Mouse (Mus musculus): Measurements from ENCODE around the gene Pqlc3. TPM values are rescaled to one million over a fixed set of nuclear protein-coding genes. Genes with fewer than 3 reads are reported as not detected.
A peak's percentile ranks its signal among the peaks of the same experiment; 100 is the strongest.

The Pqlc3 gene
- polyA plus RNA-seq, 1 experiment: 12.6 TPM

DNA sequence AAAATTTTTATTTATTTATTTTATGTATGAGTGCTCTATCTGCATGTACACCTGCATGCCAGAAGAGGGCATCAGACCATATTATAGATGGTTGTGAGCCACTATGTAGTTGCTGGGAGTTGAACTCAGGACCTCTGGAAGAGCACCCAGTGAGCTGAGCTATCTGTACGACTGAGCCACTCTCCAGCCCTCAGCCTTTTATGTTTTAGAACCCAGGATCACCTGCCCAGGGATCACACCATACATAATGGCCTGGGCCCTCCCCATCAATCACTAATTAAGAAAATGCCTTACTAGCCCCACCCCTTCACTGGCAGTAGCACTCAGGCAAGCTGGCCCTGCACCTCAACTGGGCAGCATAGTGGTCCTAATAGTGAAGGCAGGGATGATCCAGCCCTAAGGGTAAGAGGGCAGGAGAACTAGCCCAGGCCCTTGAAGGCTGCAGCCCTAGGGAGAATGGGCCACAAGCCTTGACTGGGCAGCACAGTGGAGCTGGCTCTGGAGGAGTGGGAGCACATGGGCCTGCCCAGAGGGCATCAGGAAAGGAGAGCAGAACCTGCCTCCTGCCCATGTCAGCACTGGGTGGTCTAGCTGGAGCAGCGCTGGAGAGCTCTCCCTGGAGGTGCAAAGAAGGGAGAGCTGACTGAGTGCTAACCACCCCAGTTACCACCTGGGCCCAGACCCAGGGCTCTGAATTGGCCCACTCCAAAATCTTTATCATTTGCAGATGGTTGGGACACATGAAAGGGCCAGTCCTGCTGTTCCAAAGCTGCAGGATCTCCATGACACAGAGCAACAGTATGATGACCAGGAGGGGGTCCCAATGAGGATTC is 12.1 kb upstream of the Pqlc3 start:
- H3ac ChIP-seq (ENCODE audit: control insufficient read depth, insufficient read length): no peak overlapping the region
- H3K36me3 ChIP-seq (ENCODE audit: control insufficient read depth, insufficient read depth): no peaks in the 10 kb centered on the region
- no peak overlapping the region for H3K4me2 ChIP-seq (ENCODE audit: low read depth)
- no peaks in the 10 kb centered on the region for H3K27me3 ChIP-seq (ENCODE audit: control insufficient read depth, insufficient read depth, insufficient read length)
- H3K79me2 ChIP-seq (ENCODE audit: control insufficient read depth, insufficient read depth): no peaks in the 10 kb centered on the region
- H3K4me3 ChIP-seq: no peak overlapping the region
- TF ChIP-seq CEBPB (IDR thresholded peaks at IDR 0.05; ENCODE audit: insufficient read depth, poor library complexity, severe bottlenecking) (no peak), MAX (IDR thresholded peaks at IDR 0.05; ENCODE audit: low read depth) (no peak), MYOD1 (IDR thresholded peaks at IDR 0.05; ENCODE audit: control insufficient read depth in 1 of 3, insufficient read length in 2 of 3, low read depth in 2 of 3) (no peak), POLR2AphosphoS2 (IDR thresholded peaks at IDR 0.05; ENCODE audit: insufficient read length, low read depth) (no peak), TCF12 (IDR thresholded peaks at IDR 0.05; ENCODE audit: insufficient read depth, poor library complexity, severe bottlenecking) (no peak), SRF (IDR thresholded peaks at IDR 0.05; ENCODE audit: control insufficient read depth, insufficient read length, low read depth) (no peak), TCF3 (IDR thresholded peaks at IDR 0.05; ENCODE audit: insufficient read length, low read depth) (no peak), MYOG (IDR thresholded peaks at IDR 0.05; ENCODE audit: control insufficient read depth in 1 of 3, insufficient read depth in 1 of 3, insufficient read length in 2 of 3, low read depth in 2 of 3) (no peak), REST (IDR thresholded peaks at IDR 0.05; ENCODE audit: insufficient read depth, insufficient read length) (no peak), E2F4 (IDR thresholded peaks at IDR 0.05; ENCODE audit: insufficient read depth) (no peak), USF1 (IDR thresholded peaks at IDR 0.05; ENCODE audit: low read depth) (no peak), POLR2A (IDR thresholded peaks at IDR 0.05; ENCODE audit: insufficient read length, low read depth) (no peak)

DNA sequence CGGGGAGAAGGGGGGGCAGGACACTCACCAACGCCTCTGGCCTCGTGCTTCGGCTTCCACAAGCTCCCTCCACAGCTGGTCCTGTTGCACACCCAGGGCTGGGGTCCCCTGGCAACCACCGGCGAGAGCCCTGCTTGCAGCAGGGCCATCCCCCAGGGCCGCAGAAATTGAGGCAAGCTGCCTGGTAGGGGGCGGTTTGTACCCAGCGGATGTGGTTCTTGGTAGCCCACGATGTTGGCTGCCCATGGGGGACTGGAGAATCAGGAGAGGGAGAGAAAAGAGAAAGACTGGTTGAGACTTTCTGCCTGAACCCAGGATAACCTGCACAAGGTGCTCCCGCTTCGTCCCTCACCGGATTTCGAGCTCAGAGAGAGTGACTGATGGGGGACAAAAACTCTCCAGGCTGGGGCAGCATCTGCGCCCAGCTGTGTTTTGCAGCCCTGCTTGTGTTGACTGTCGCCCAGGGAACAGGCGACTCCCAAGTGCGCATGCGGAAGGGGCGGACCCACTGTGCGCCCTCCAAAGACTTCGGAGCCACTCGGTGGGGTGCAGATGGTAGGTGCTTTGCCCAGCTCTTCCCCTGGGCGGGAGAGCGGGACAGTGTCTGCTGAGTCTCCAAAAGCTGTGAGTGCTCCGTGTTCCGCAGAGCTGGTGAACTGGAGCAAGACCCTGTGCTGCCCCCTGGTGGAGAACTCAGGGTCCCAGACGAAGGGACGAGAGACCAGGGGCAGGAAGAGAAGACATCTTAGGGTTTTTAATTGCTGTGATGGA is 11.1 kb upstream of the Pqlc3 start, which contains the start of gene 2410004P03Rik:
TSS of gene 2410004P03Rik (minus strand) at position 628 of the 771 bp plus-strand sequence.
- TF ChIP-seq TCF3 (IDR thresholded peaks at IDR 0.05; ENCODE audit: insufficient read length, low read depth) (no peak), CEBPB (IDR thresholded peaks at IDR 0.05; ENCODE audit: insufficient read depth, poor library complexity, severe bottlenecking) (no peak), POLR2A (IDR thresholded peaks at IDR 0.05; ENCODE audit: insufficient read length, low read depth) (no peak), SRF (IDR thresholded peaks at IDR 0.05; ENCODE audit: control insufficient read depth, insufficient read length, low read depth) (no peak), USF1 (IDR thresholded peaks at IDR 0.05; ENCODE audit: low read depth) (no peak), E2F4 (IDR thresholded peaks at IDR 0.05; ENCODE audit: insufficient read depth) (no peak), REST (IDR thresholded peaks at IDR 0.05; ENCODE audit: insufficient read depth, insufficient read length) (no peak), POLR2AphosphoS2 (IDR thresholded peaks at IDR 0.05; ENCODE audit: insufficient read length, low read depth) (no peak), MYOD1 (IDR thresholded peaks at IDR 0.05; ENCODE audit: control insufficient read depth in 1 of 3, insufficient read length in 2 of 3, low read depth in 2 of 3) (no peak), TCF12 (IDR thresholded peaks at IDR 0.05; ENCODE audit: insufficient read depth, poor library complexity, severe bottlenecking) (no peak)
- Histone ChIP-seq H3K4me2 (ENCODE audit: low read depth) (no peak within 1 kb of the TSS), H3K4me3 (no peak within 1 kb of the TSS), H3ac (ENCODE audit: control insufficient read depth, insufficient read length) (no peak within 1 kb of the TSS), H3K27me3 (ENCODE audit: control insufficient read depth, insufficient read depth, insufficient read length) (no peaks in the 10 kb centered on the region), H3K79me2 (ENCODE audit: control insufficient read depth, insufficient read depth) (no peaks in the 10 kb centered on the region), H3K36me3 (ENCODE audit: control insufficient read depth, insufficient read depth) (no peaks in the 10 kb centered on the region)

GRCm38 (mm10) chr12:17009466-17009865 is 9.3 kb upstream of the Pqlc3 start:
- TF ChIP-seq USF1 (IDR thresholded peaks at IDR 0.05; ENCODE audit: low read depth) (no peak), MYOD1 (IDR thresholded peaks at IDR 0.05; ENCODE audit: control insufficient read depth in 1 of 3, insufficient read length in 2 of 3, low read depth in 2 of 3) (no peak)
- no peaks in the 10 kb centered on the region for H3K79me2 ChIP-seq (ENCODE audit: control insufficient read depth, insufficient read depth)
- no peak overlapping the region for H3K4me3 ChIP-seq
- no peak overlapping the region for H3K4me2 ChIP-seq (ENCODE audit: low read depth)
- H3ac ChIP-seq (ENCODE audit: control insufficient read depth, insufficient read length): no peak overlapping the region
- H3K36me3 ChIP-seq (ENCODE audit: control insufficient read depth, insufficient read depth): no peaks in the 10 kb centered on the region
- no peaks in the 10 kb centered on the region for H3K27me3 ChIP-seq (ENCODE audit: control insufficient read depth, insufficient read depth, insufficient read length)

DNA sequence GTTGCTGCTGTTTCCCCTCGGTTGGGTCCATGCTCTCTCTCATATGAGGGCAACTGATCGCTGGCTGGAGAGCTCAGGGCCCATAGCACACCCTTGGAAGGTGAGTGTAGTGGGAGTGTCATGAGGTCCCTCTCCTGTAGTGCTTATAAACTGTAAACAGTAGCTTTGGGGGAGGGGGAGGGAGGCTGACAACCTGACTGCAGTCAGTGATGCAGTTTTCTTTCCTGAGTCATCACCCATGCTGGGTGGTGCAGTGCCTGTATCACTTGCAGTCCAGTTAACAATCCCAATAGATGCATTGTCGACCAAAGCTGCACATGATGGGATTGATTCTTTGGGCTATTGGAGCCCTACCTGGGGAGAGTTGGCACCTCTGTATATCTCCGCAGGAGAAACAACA is 1.0 kb upstream of the Pqlc3 start:
- Histone ChIP-seq H3K27me3 (ENCODE audit: control insufficient read depth, insufficient read depth, insufficient read length) (no peaks in the 10 kb centered on the region), H3K79me2 (ENCODE audit: control insufficient read depth, insufficient read depth) (no peaks in the 10 kb centered on the region), H3K4me2 (ENCODE audit: low read depth) (peak overlapping the region; percentile 82), H3K36me3 (ENCODE audit: control insufficient read depth, insufficient read depth) (no peaks in the 10 kb centered on the region), H3ac (ENCODE audit: control insufficient read depth, insufficient read length) (no peak overlapping the region), H3K4me3 (peak overlapping the region; percentile 52)
- no peak for TF ChIP-seq USF1 (IDR thresholded peaks at IDR 0.05; ENCODE audit: low read depth)
- no peak for TF ChIP-seq MYOD1 (IDR thresholded peaks at IDR 0.05; ENCODE audit: control insufficient read depth in 1 of 3, insufficient read length in 2 of 3, low read depth in 2 of 3)
- TF ChIP-seq CEBPB (IDR thresholded peaks at IDR 0.05; ENCODE audit: insufficient read depth, poor library complexity, severe bottlenecking): no peak
- no peak for TF ChIP-seq POLR2AphosphoS2 (IDR thresholded peaks at IDR 0.05; ENCODE audit: insufficient read length, low read depth)
- no peak for TF ChIP-seq REST (IDR thresholded peaks at IDR 0.05; ENCODE audit: insufficient read depth, insufficient read length)
- TF ChIP-seq SRF (IDR thresholded peaks at IDR 0.05; ENCODE audit: control insufficient read depth, insufficient read length, low read depth): no peak
- TF ChIP-seq TCF3 (IDR thresholded peaks at IDR 0.05; ENCODE audit: insufficient read length, low read depth): no peak
- no peak for TF ChIP-seq TCF12 (IDR thresholded peaks at IDR 0.05; ENCODE audit: insufficient read depth, poor library complexity, severe bottlenecking)
- no peak for TF ChIP-seq POLR2A (IDR thresholded peaks at IDR 0.05; ENCODE audit: insufficient read length, low read depth)
- TF ChIP-seq MYOG (IDR thresholded peaks at IDR 0.05; ENCODE audit: control insufficient read depth in 1 of 3, insufficient read depth in 1 of 3, insufficient read length in 2 of 3, low read depth in 2 of 3): no peak
- TF ChIP-seq MAX (IDR thresholded peaks at IDR 0.05; ENCODE audit: low read depth): no peak
- no peak for TF ChIP-seq E2F4 (IDR thresholded peaks at IDR 0.05; ENCODE audit: insufficient read depth)

All from myocyte (in vitro differentiated cells).